Mouse (Mus musculus): ENCODE results near the gene Ppp1r36.

- no peak for TF ChIP-seq POLR2A (IDR thresholded peaks at IDR 0.05; ENCODE audit: borderline replicate concordance, extremely low read depth, low read depth, low read length)
- no peak for TF ChIP-seq CTCF (IDR thresholded peaks at IDR 0.05; ENCODE audit: insufficient read depth, low read length)
These were observed 7.9 kb downstream of the Ppp1r36 start for GRCm38 (mm10) chr12:76425256-76425655.

All from lung, adult 2 months (tissue).